Mouse (Mus musculus): ENCODE measurements around the gene Maz. TPM values are rescaled to one million over a fixed set of nuclear protein-coding genes. Genes with fewer than 3 reads are reported as not detected.
A peak's percentile ranks its signal among the peaks of the same experiment; 100 is the strongest.

Gene Maz
- polyA plus RNA-seq, 1 experiment from 2014 or later, result 20.0 TPM

DNA sequence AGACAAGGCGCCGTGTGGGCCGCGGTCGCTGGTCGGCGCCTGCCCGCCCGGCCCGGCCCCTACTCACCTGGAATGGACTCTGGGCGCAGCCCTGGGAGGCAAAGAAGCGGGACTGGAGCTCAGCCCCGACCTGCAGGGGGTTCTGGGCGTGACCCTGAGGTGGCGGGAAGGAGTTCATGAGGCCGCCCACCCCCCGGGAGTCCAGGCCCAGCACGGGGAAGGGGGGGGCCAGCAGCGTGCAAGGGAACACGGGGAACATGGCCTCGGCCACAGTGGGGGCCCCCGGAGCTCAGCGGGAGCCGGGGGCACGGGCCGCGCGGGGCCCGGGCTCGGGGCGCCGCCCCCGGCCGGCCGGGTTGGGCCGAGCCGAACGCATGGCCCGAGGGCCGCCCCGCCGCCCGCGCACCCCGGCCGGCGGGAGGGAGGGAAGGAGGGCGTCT is 656 bp downstream of the Maz start:
- Histone ChIP-seq H3K36me3 (replicated peaks; ENCODE audit: insufficient read depth, low read length) (peaks cover 55% of the 10 kb centered on the region), H3K9me3 (ENCODE audit: low read length) (no peaks in the 10 kb centered on the region), H3K27ac (ENCODE audit: low read depth) (peak overlapping the region; percentile 99), H3K4me3 (ENCODE audit: low read depth, low read length) (peak overlapping the region; percentile 91), H3K4me1 (ENCODE audit: insufficient read depth) (peaks cover 62% of the 10 kb centered on the region), H3K27me3 (ENCODE audit: insufficient read depth, low read length) (no peaks in the 10 kb centered on the region), H3K4me2 (ENCODE audit: low read depth, low read length) (peak overlapping the region; percentile 98), H3K9ac (replicated peaks) (peak overlapping the region; percentile 98)
- TF ChIP-seq CTCF (IDR thresholded peaks at IDR 0.05; ENCODE audit: low read depth), result no peak
- TF ChIP-seq EP300 (IDR thresholded peaks at IDR 0.05; ENCODE audit: low read depth), result no peak
- DNase-seq (peak; percentile 79), ATAC-seq (peak; percentile 26)
- WGBS (ENCODE audit: insufficient replicate concordance), result 6% methylated on average over 20 of the region's 48 CpGs

DNA sequence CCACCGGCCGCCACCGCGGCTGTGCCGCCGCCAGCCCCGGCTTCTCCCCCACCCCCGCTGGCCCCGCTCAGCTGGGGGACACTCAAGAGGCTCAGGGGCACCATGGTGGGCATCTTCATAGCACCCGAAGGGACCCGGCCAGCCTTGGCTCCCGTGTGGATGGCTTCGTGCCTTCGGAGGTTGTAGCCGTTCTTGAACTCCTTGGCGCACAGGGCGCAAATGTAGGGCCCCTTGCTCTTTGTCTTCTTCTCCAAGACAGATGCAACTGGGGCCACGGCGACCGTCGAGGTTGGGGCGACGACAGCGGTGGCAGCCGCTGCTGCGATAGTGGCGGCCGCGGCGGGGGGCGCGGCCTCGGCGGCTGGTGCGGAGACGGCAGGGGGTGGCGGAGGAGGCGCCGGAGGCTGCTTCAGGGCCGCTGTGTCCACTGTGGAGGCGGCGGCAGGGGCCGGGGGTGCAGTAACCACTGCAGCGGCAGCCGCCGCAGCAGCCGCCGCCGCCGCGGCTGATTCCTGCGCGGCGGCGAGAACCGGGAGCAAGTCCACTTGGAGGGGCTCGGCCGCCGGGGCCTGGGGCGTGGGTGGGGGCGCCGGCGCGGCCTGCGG is 1.2 kb downstream of the Maz start:
- no peaks in the 10 kb centered on the region for H3K9me3 ChIP-seq (ENCODE audit: low read length)
- under 1% methylated on average over 57 of the region's 65 CpGs for WGBS (ENCODE audit: insufficient replicate concordance)
- peaks cover 50% of the 10 kb centered on the region for H3K36me3 ChIP-seq (replicated peaks; ENCODE audit: insufficient read depth, low read length)
- peak; percentile 70 for DNase-seq
- peak overlapping the region; percentile 99 for H3K27ac ChIP-seq (ENCODE audit: low read depth)
- H3K4me2 ChIP-seq (ENCODE audit: low read depth, low read length), result peak overlapping the region; percentile 98
- ATAC-seq, result no peak
- peak overlapping the region; percentile 91 for H3K4me3 ChIP-seq (ENCODE audit: low read depth, low read length)
- no peaks in the 10 kb centered on the region for H3K27me3 ChIP-seq (ENCODE audit: insufficient read depth, low read length)
- H3K9ac ChIP-seq (replicated peaks), result peak overlapping the region; percentile 98
- no peak for TF ChIP-seq CTCF (IDR thresholded peaks at IDR 0.05; ENCODE audit: low read depth)
- H3K4me1 ChIP-seq (ENCODE audit: insufficient read depth), result peaks cover 66% of the 10 kb centered on the region

- peak; percentile 92 for TF ChIP-seq CTCF (IDR thresholded peaks at IDR 0.05; ENCODE audit: low read depth)
- TF ChIP-seq EP300 (IDR thresholded peaks at IDR 0.05; ENCODE audit: low read depth), result no peak
- 2% methylated on average over 30 of the region's 30 CpGs for WGBS (ENCODE audit: insufficient replicate concordance)
- no peaks in the 10 kb centered on the region for H3K27me3 ChIP-seq (ENCODE audit: insufficient read depth, low read length)
- peak; percentile 86 for DNase-seq
- H3K4me1 ChIP-seq (ENCODE audit: insufficient read depth), result peaks cover 62% of the 10 kb centered on the region
- H3K4me3 ChIP-seq (ENCODE audit: low read depth, low read length), result peak overlapping the region; percentile 91
- peak overlapping the region; percentile 99 for H3K27ac ChIP-seq (ENCODE audit: low read depth)
- peaks cover 44% of the 10 kb centered on the region for H3K36me3 ChIP-seq (replicated peaks; ENCODE audit: insufficient read depth, low read length)
- peak overlapping the region; percentile 98 for H3K9ac ChIP-seq (replicated peaks)
- ATAC-seq, result peak; percentile 13
- no peaks in the 10 kb centered on the region for H3K9me3 ChIP-seq (ENCODE audit: low read length)
- peak overlapping the region; percentile 98 for H3K4me2 ChIP-seq (ENCODE audit: low read depth, low read length)
Measured at GRCm38 (mm10) chr7:127024755-127025555, 1.9 kb downstream of the Maz start.

- Histone ChIP-seq H3K9me3 (ENCODE audit: low read length) (no peaks in the 10 kb centered on the region), H3K4me2 (ENCODE audit: low read depth, low read length) (peak overlapping the region; percentile 98), H3K9ac (replicated peaks) (peak overlapping the region; percentile 98), H3K4me3 (ENCODE audit: low read depth, low read length) (peak overlapping the region; percentile 91), H3K27me3 (ENCODE audit: insufficient read depth, low read length) (no peaks in the 10 kb centered on the region), H3K27ac (ENCODE audit: low read depth) (peak overlapping the region; percentile 99), H3K4me1 (ENCODE audit: insufficient read depth) (peaks cover 62% of the 10 kb centered on the region), H3K36me3 (replicated peaks; ENCODE audit: insufficient read depth, low read length) (peaks cover 37% of the 10 kb centered on the region)
- DNase-seq (no peak), ATAC-seq (no peak)
- TF ChIP-seq EP300 (IDR thresholded peaks at IDR 0.05; ENCODE audit: low read depth) (no peak), CTCF (IDR thresholded peaks at IDR 0.05; ENCODE audit: low read depth) (no peak)
- WGBS (ENCODE audit: insufficient replicate concordance), result 15% methylated on average over 19 of the region's 19 CpGs
Measured at GRCm38 (mm10) chr7:127023896-127024690, 2.7 kb downstream of the Maz start.

DNA sequence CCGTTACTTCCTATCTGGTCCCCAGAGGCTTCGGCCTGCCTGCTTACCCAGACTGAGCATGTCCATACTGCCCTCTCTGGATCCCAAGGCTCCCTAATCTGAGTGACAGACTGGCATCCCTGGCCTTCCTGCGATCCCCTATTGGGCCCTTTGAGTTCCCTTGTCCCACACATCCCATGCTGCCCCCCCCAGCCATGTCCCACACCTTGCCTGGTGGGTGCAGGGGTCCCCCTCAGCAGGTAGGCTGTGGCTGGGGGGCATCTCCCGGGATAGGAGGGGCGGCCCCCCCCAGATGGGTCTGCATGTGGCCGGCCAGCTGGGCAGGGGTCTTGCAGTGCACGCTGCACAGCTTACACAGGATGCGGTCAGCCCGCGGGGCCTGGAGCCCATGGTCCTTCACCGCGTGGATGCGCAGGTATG is 3.6 kb downstream of the Maz start:
- Histone ChIP-seq H3K4me3 (ENCODE audit: low read depth, low read length) (no peak overlapping the region), H3K27me3 (ENCODE audit: insufficient read depth, low read length) (no peaks in the 10 kb centered on the region), H3K4me1 (ENCODE audit: insufficient read depth) (peaks cover 57% of the 10 kb centered on the region), H3K9me3 (ENCODE audit: low read length) (no peaks in the 10 kb centered on the region), H3K4me2 (ENCODE audit: low read depth, low read length) (peak overlapping the region; percentile 98), H3K36me3 (replicated peaks; ENCODE audit: insufficient read depth, low read length) (peaks cover 29% of the 10 kb centered on the region), H3K27ac (ENCODE audit: low read depth) (no peak overlapping the region), H3K9ac (replicated peaks) (peak overlapping the region; percentile 98; the same call in 1 of the 2 replicates)
- TF ChIP-seq EP300 (IDR thresholded peaks at IDR 0.05; ENCODE audit: low read depth) (no peak), CTCF (IDR thresholded peaks at IDR 0.05; ENCODE audit: low read depth) (no peak)
- WGBS (ENCODE audit: insufficient replicate concordance), result 82% methylated on average over 13 of the region's 13 CpGs
- no peak for ATAC-seq
- no peak for DNase-seq
